Mouse (Mus musculus) colon, adult 2 months (tissue): ENCODE measurements around the gene Cxcl2. TPM values are rescaled to one million over a fixed set of nuclear protein-coding genes. Genes with fewer than 3 reads are reported as not detected.

ENCODE experiments used
- polyA plus RNA-seq: library from polyadenylated mRNA; depleted of rRNA; stranded (reverse); fragments of >200 nt; gene quantifications from 2 replicates; pipeline ENCODE4 v1.2.3, GENCODE M21; 2012; rRNA removed

Gene Cxcl2
- 0.19 and 1.9 TPM in 2 replicates for polyA plus RNA-seq

DNA sequence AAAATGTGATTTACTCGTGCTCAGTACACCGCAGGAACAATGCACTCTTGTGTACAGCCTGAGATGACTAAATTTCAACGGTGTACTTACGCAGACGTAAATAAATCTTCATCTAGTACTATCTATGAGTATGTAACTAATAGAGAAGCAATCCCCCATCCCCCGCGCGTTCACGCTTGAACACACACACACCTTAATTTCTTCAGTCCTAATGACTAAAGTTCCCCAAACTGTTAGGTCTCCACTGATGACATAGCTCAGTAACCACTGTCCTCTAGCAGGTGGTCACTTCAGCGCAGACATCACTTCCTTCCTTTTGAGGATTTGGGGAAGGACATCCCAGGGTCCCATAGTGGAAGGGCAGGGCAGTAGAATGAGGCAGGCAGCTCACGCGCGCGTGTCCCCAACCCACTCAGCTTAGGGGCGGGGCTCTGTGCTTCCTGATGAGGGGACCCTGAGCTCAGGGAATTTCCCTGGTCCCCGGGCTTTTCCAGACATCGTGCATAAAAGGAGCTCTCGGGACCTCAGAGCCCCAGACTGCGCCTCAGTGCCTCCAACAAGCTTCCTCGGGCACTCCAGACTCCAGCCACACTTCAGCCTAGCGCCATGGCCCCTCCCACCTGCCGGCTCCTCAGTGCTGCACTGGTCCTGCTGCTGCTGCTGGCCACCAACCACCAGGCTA lies at the start of gene Cxcl2:
Gene Cxcl2 (plus strand): TSS at position 533 of the 682 bp plus-strand sequence.

DNA sequence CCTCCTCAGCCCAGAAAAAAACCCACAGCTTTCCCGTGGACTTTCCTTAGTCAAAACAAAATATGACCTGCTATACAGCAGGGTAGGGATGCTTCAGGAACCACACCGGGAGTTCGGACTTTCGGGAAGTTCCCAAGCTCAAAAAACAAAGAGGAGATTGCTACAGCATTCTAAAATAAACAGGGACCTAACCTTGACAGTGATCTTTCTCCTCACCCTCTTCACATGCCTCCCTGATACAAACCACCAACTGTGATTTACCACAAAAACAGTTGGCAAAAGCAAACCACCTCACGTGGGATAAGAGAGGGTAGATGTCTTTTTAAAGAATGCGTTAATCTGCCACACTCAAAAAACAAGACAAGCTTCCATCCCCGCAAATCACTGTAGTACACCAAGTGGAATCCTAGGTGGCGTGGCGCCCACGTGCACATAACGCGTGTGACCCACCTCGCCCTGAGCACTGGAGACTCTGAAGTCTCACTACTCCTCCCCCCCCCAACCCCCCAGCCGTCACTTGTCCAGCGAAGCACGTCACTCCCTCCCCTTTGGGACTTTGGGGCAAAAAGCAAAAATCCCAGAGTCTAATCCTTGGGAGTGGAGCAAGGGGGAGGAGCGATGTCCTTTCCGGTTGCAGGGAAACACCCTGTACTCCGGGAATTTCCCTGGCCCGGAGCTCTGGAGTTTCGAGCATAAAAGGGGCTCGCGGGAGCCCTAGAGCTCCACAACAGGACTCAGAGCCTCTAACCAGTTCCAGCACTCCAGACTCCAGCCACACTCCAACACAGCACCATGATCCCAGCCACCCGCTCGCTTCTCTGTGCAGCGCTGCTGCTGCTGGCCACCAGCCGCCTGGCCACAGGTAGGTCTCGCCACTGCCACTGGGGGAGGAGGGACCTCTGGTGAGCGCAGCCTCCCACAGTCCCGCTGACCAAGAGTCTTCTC lies 12.9 kb upstream of the Cxcl2 start, which contains the start of gene Cxcl1:
Gene Cxcl1 (plus strand): TSS at position 723 of the 945 bp plus-strand sequence.

DNA sequence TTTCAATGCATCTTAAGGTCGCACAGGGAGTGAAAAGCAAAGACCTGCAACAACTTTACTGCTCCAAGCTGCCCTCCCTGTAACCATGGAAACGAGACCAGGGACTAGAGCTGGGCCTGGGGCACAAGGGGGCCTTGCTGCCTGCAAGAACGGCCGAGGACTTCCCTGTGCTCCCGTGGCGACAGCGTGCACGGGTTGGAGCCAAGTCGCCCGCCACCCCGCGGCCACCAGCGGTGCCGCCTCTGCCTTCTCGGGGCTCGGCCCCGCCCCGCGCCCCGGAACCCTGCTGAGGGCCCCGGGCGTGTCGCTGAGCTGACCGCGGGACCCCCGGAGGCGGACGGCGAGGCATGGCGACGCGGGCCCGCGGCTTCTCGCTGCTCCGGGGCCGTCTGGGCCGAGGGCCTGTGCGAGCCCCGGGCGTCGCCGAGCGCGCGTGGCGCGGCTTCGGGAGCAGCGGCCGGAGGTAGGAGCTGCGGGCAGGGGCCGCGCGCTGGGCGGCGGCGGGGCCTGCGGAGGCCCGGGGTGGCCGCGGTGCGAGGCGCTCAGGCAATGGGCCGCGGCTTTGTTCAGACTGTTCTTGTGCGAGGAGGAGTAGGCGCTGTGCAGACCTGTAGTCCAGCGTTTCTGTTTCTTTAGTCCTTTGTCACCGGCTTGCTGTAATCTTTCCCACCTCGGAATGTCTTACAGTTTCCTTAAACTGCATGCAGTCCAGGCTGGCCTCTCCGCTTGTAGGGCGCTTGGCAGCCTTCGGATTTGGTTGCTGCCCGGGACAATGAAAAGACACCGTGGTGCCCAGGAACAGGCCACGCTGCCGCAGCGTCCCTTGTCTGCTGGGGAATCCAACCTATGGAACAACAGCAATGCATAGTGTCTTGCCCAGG lies 27.5 kb downstream of the Cxcl2 start, which contains the start of gene Mthfd2l:
Gene Mthfd2l (plus strand): TSS at position 147 of the 881 bp plus-strand sequence.

Other genes starting within 250 kb of the Cxcl2 start
- gene Cxcl5, start 144.5 kb upstream of the Cxcl2 start, polyA plus RNA-seq: 0.41 and 0.45 TPM in 2 replicates
- gene Ppbp, start 135.4 kb upstream of the Cxcl2 start, polyA plus RNA-seq: 0.35 and 0.80 TPM in 2 replicates
- gene Pf4, start 131.4 kb upstream of the Cxcl2 start, polyA plus RNA-seq: 33.8 and 64.8 TPM in 2 replicates
- gene Cxcl3, start 117.8 kb upstream of the Cxcl2 start, polyA plus RNA-seq: 0.22 TPM in 1 of 2 replicates, not detected in the other
- not detected in 2 replicates for gene Cxcl15, start 109.3 kb upstream of the Cxcl2 start, polyA plus RNA-seq
- gene Cxcl1, start 12.6 kb upstream of the Cxcl2 start, polyA plus RNA-seq: 1.2 and 1.4 TPM in 2 replicates
- gene Mthfd2l, start 27.2 kb downstream of the Cxcl2 start, polyA plus RNA-seq: 37.4 and 62.6 TPM in 2 replicates
- not detected in 2 replicates for gene Epgn, start 123.6 kb downstream of the Cxcl2 start, polyA plus RNA-seq
- 1.5 and 1.6 TPM in 2 replicates for gene Ereg, start 170.8 kb downstream of the Cxcl2 start, polyA plus RNA-seq
- 30.7 and 46.6 TPM in 2 replicates for gene Areg, start 235.7 kb downstream of the Cxcl2 start, polyA plus RNA-seq